18 mouse cellular contexts compared by ENCODE assay signal in the genomic region with DNA sequence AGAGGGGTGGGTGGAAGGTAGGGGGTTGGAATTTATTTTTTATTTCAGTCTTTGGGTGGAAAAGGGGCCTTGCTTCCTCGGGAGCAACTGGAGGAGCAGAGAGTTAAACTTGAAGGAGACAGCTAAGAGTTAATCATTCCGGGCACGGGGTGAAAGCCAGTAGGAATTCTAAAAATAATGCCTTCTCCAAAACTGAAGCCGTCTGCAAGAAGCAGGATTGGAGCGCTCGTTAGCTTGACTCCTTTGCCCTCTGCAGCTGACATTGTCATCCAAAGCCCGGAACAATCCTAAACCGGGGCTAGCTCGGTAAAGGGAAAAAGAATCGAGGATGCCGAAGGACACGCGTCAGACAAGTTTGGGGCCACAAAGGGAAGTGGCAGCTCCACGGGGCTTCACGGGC. TPM values are rescaled to one million over a fixed set of nuclear protein-coding genes. Genes with fewer than 3 reads are reported as not detected.
A peak's percentile ranks its signal among the peaks of the same experiment; 100 is the strongest.
DNase-seq lines count a peak whose midpoint lies in the region; ATAC-seq lines count a peak whose summit lies in the region.
"Had no signal": no experiment of that assay in that cellular context is flagged by ENCODE, and none has a peak within 500 bp of the region (broad histone marks: within the 10 kb centered on the region; RNA-seq: fewer than 3 reads in every experiment).

No protein-coding gene starts in this region.

- no peaks in the 10 kb centered on the region for H3K9me3 ChIP-seq in heart, embryonic 13.5 days
- H3K9me3 ChIP-seq in heart, embryonic 15.5 days (replicated peaks), result no peaks in the 10 kb centered on the region
- H3K9me3 ChIP-seq in midbrain, embryonic 13.5 days, result no peaks in the 10 kb centered on the region

- DNase-seq in heart, postnatal 14 days, result no peak
- DNase-seq in kidney, adult 18-20 months, result peak; percentile 21
- no peak for DNase-seq in left cerebral cortex, postnatal 4 days
- DNase-seq in layer of hippocampus, postnatal 14 days (ENCODE audit: low spot score in 2 of 2), result no peak
- DNase-seq in left cerebral cortex, adult 8-10 months (ENCODE audit: low spot score in 2 of 2), result no peak
- DNase-seq: cerebellum, adult 2 months; gastrocnemius, postnatal 36 days; liver, postnatal 0 days; thymus, postnatal 25 days had no signal

- intact Hi-C loops in heart, postnatal 14 days (cut with DNase I), result no loop called here
- intact Hi-C loops in left cerebral cortex, postnatal 4 days (cut with DNase I), result no loop called here

- no peaks in the 10 kb centered on the region for H3K36me3 ChIP-seq in heart, embryonic 13.5 days
- H3K36me3 ChIP-seq in heart, embryonic 15.5 days, result no peaks in the 10 kb centered on the region
- H3K36me3 ChIP-seq in midbrain, embryonic 13.5 days, result no peaks in the 10 kb centered on the region

- no peaks in the 10 kb centered on the region for H3K27me3 ChIP-seq in heart, embryonic 13.5 days (replicated peaks)
- H3K27me3 ChIP-seq in heart, embryonic 15.5 days, result no peaks in the 10 kb centered on the region
- 0 out of 2 replicates have a peak, but pooled peaks cover 2% of the 10 kb centered on the region for H3K27me3 ChIP-seq in midbrain, embryonic 13.5 days
- H3K27me3 ChIP-seq: Patski had no signal

- no peak for ATAC-seq in heart, embryonic 13.5 days (ENCODE audit: extremely low read depth, insufficient number of reproducible peaks, low FRiP score, low TSS enrichment)
- ATAC-seq in heart, embryonic 15.5 days (replicated peaks; ENCODE audit: insufficient number of reproducible peaks, insufficient read depth, low FRiP score, low read depth), result no peak
- ATAC-seq in midbrain, embryonic 13.5 days, result no peak
- ATAC-seq: liver, postnatal 0 days; Patski had no signal

- H3K4me3 ChIP-seq in heart, embryonic 13.5 days, result peak overlapping the region; percentile 9; the same call in 1 of the 2 replicates
- peak overlapping the region; percentile 21; the same call in 1 of the 2 replicates for H3K4me3 ChIP-seq in heart, embryonic 15.5 days
- H3K4me3 ChIP-seq in midbrain, embryonic 13.5 days (replicated peaks), result 0 out of 2 replicates have a peak overlapping the region, but pooled peaks have one; percentile 2

- H3K4me1 ChIP-seq in heart, embryonic 13.5 days, result peaks cover 26% of the 10 kb centered on the region
- peaks cover 7% of the 10 kb centered on the region for H3K4me1 ChIP-seq in heart, embryonic 15.5 days (replicated peaks)
- peaks cover 5% of the 10 kb centered on the region for H3K4me1 ChIP-seq in midbrain, embryonic 13.5 days (replicated peaks)

- WGBS in heart, embryonic 13.5 days, result 32% methylated on average over 15 of the region's 15 CpGs
- 35% methylated on average over 15 of the region's 15 CpGs for WGBS in heart, embryonic 15.5 days
- WGBS in midbrain, embryonic 13.5 days, result 58% methylated on average over 15 of the region's 15 CpGs

- H3K4me2 ChIP-seq in heart, embryonic 13.5 days, result peak overlapping the region; percentile 54
- peak overlapping the region; percentile 54 for H3K4me2 ChIP-seq in heart, embryonic 15.5 days
- H3K4me2 ChIP-seq in midbrain, embryonic 13.5 days (replicated peaks), result peak overlapping the region; percentile 39

- peak overlapping the region; percentile 41; the same call in 1 of the 2 replicates for H3K27ac ChIP-seq in heart, embryonic 13.5 days (replicated peaks)
- H3K27ac ChIP-seq in heart, embryonic 15.5 days, result peak overlapping the region; percentile 25; the same call in 1 of the 2 replicates
- no peak overlapping the region for H3K27ac ChIP-seq in midbrain, embryonic 13.5 days

- H3K9ac ChIP-seq in heart, embryonic 13.5 days, result peak overlapping the region; percentile 61
- H3K9ac ChIP-seq in heart, embryonic 15.5 days, result no peak overlapping the region
- no peak overlapping the region for H3K9ac ChIP-seq in midbrain, embryonic 13.5 days (replicated peaks)
- H3K9ac ChIP-seq: liver, postnatal 0 days had no signal

RNA-seq across cellular contexts. Expression of a gene that starts 35.4 kb away (rescaled TPM):
- polyA plus RNA-seq in heart, embryonic 13.5 days (2015; fragmentation: Nextera tagmentation; extraction: Ambion mirVana), result not detected in 2 replicates
- not detected for total RNA-seq in heart, postnatal 14 days (2021)
- polyA plus RNA-seq in heart, embryonic 15.5 days (2015; fragmentation: Nextera tagmentation; extraction: Ambion mirVana), result 0.09 TPM in 1 of 2 replicates, not detected in the other
- polyA plus RNA-seq in midbrain, embryonic 13.5 days (2015; fragmentation: Nextera tagmentation; extraction: Ambion mirVana), result 0.07 TPM in 1 of 2 replicates, not detected in the other
- total RNA-seq in left cerebral cortex, postnatal 4 days (2021), result not detected
- total RNA-seq in layer of hippocampus, postnatal 14 days (2021), result not detected
- total RNA-seq in left cerebral cortex, adult 8-10 months (2022), result not detected
- total RNA-seq: adrenal gland, postnatal 4 days; gastrocnemius, postnatal 36 days; left cerebral cortex, postnatal 36 days had no signal
- polyA plus RNA-seq: cerebellum, adult 2 months; embryonic facial prominence, embryonic 11.5 days; forebrain, embryonic 11.5 days; liver, postnatal 0 days; spleen, adult 2 months had no signal
